Mouse (Mus musculus) MEL (cell line): Measurements from ENCODE around the gene Cpm. TPM values are rescaled to one million over a fixed set of nuclear protein-coding genes. Genes with fewer than 3 reads are reported as not detected.

ENCODE experiments used
- DNase-seq: peaks from one replicate; pipeline ENCODE4 v3.0.0; 2011; ENCODE audit warnings: low read depth, low spot score
- H3K27ac ChIP-seq: 2 replicates; pipeline ENCODE4 v1.5.1; 2012; ENCODE audit warnings: low read depth, mild to moderate bottlenecking, control low read depth, low read length, moderate library complexity; ENCODE audit not compliant: control insufficient read depth
- H3K27me3 ChIP-seq, 2 experiments: fragments of 150-350 bp in 1 of 2; sonication (generic) in 1 of 2; 2 replicates each; pipeline ENCODE4 v1.6.1; 2012; ENCODE audit warnings: low read length in 2 of 2, mild to moderate bottlenecking in 2 of 2, improper control_type of control experiment in 1 of 2, moderate library complexity in 1 of 2; ENCODE audit not compliant: insufficient read depth in 2 of 2, control insufficient read depth in 1 of 2
- H3K36me3 ChIP-seq, 2 experiments: 2 replicates each; pipeline ENCODE4 v1.6.1; 2012 to 2014; ENCODE audit warnings: low read length in 2 of 2, improper control_type of control experiment in 1 of 2, inconsistent platforms in 1 of 2, mild to moderate bottlenecking in 1 of 2; ENCODE audit not compliant: insufficient read depth in 2 of 2, control insufficient read depth in 1 of 2
- H3K4me1 ChIP-seq, 2 experiments: fragments of 150-350 bp in 1 of 2; sonication (generic) in 1 of 2; 2 replicates each; pipeline ENCODE4 v1.6.1; 2012; ENCODE audit warnings: low read length in 2 of 2, improper control_type of control experiment in 1 of 2, mild to moderate bottlenecking in 1 of 2; ENCODE audit not compliant: insufficient read depth in 2 of 2, control insufficient read depth in 1 of 2
- H3K4me3 ChIP-seq, 2 experiments: fragments of 150-350 bp in 1 of 2; sonication (generic) in 1 of 2; 2 replicates each; pipeline ENCODE4 v1.5.1; 2012; ENCODE audit warnings: low read depth in 2 of 2, low read length in 2 of 2, mild to moderate bottlenecking in 2 of 2, moderate library complexity in 2 of 2, control low read depth in 1 of 2, improper control_type of control experiment in 1 of 2; ENCODE audit not compliant: control insufficient read depth in 1 of 2, insufficient read depth in 1 of 2
- H3K79me2 ChIP-seq: 2 replicates; pipeline ENCODE4 v1.6.1; 2012; ENCODE audit warnings: mild to moderate bottlenecking, low read length, moderate library complexity; ENCODE audit not compliant: control insufficient read depth, poor library complexity, insufficient read depth
- H3K9ac ChIP-seq: 2 replicates; pipeline ENCODE4 v1.6.1; 2012; ENCODE audit warnings: low read depth, mild to moderate bottlenecking, control low read depth, low read length, moderate library complexity; ENCODE audit not compliant: control insufficient read depth, poor library complexity, severe bottlenecking
- H3K9me3 ChIP-seq: fragments of 150-350 bp; sonication (generic); replicated peaks from 2 replicates; pipeline ENCODE4 v1.6.1; 2012; ENCODE audit warnings: mild to moderate bottlenecking, low read length, improper control_type of control experiment, moderate library complexity; ENCODE audit not compliant: insufficient read depth
- BHLHE40 ChIP-seq: IDR thresholded peaks from 2 replicates; pipeline ENCODE4 v1.6.1; 2012; ENCODE audit warnings: low read depth, mild to moderate bottlenecking, inconsistent platforms, low read length, improper control_type of control experiment, borderline replicate concordance
- CHD1 ChIP-seq: IDR thresholded peaks from 2 replicates; pipeline ENCODE4 v1.6.1; 2012; ENCODE audit warnings: low read depth, mild to moderate bottlenecking, inconsistent platforms, low read length, improper control_type of control experiment
- CTCF ChIP-seq, 3 experiments: IDR thresholded peaks in 2 of 3; conservative IDR thresholded peaks in 1 of 3; 2 replicates each; pipeline ENCODE4 v1.5.1; 2011 to 2012; ENCODE audit warnings: low read length in 3 of 3, low read depth in 2 of 3, mild to moderate bottlenecking in 2 of 3, improper control_type of control experiment in 1 of 3, inconsistent platforms in 1 of 3, mixed read lengths in 1 of 3, moderate library complexity in 1 of 3; ENCODE audit not compliant: control insufficient read depth in 1 of 3, insufficient read depth in 1 of 3, poor library complexity in 1 of 3, severe bottlenecking in 1 of 3
- E2F4 ChIP-seq: IDR thresholded peaks from 2 replicates; pipeline ENCODE4 v1.6.1; 2011; ENCODE audit warnings: low read depth, low read length, improper control_type of control experiment, borderline replicate concordance
- ELF1 ChIP-seq: IDR thresholded peaks from 2 replicates; pipeline ENCODE4 v1.6.1; 2014; ENCODE audit warnings: low read depth, mild to moderate bottlenecking, inconsistent platforms, low read length, improper control_type of control experiment, moderate library complexity
- ETS1 ChIP-seq: IDR thresholded peaks from 2 replicates; pipeline ENCODE4 v1.6.1; 2012; ENCODE audit warnings: low read depth, mild to moderate bottlenecking, inconsistent platforms, low read length, improper control_type of control experiment, moderate library complexity
- GABPA ChIP-seq: IDR thresholded peaks from 2 replicates; pipeline ENCODE4 v1.6.1; 2012; ENCODE audit warnings: low read depth, mild to moderate bottlenecking, inconsistent platforms, low read length, improper control_type of control experiment, moderate library complexity
- GATA1 ChIP-seq: IDR thresholded peaks from 2 replicates; pipeline ENCODE4 v1.6.1; 2011; ENCODE audit warnings: low read depth, low read length, improper control_type of control experiment
- HCFC1 ChIP-seq: IDR thresholded peaks from 2 replicates; pipeline ENCODE4 v1.6.1; 2012; ENCODE audit warnings: low read depth, mild to moderate bottlenecking, inconsistent platforms, low read length, improper control_type of control experiment, moderate library complexity
- KAT2A ChIP-seq: conservative IDR thresholded peaks from 2 replicates; pipeline ENCODE4 v1.6.1; 2012; ENCODE audit warnings: low read depth, low read length, improper control_type of control experiment, inconsistent platforms
- MAFK ChIP-seq: IDR thresholded peaks from 2 replicates; pipeline ENCODE4 v1.6.1; 2011; ENCODE audit warnings: low read depth, mild to moderate bottlenecking, low read length, improper control_type of control experiment, borderline replicate concordance
- MAZ ChIP-seq: IDR thresholded peaks from 2 replicates; pipeline ENCODE4 v1.6.1; 2012; ENCODE audit warnings: low read depth, mild to moderate bottlenecking, inconsistent platforms, low read length, improper control_type of control experiment
- POLR2A ChIP-seq, 2 experiments: IDR thresholded peaks; 2 replicates each; pipeline ENCODE4 v1.6.1; 2011 to 2012; ENCODE audit warnings: low read length in 2 of 2, mild to moderate bottlenecking in 2 of 2, control low read depth in 1 of 2, improper control_type of control experiment in 1 of 2, low read depth in 1 of 2, moderate library complexity in 1 of 2; ENCODE audit not compliant: control insufficient read depth in 1 of 2, insufficient read depth in 1 of 2, poor library complexity in 1 of 2
- POLR2AphosphoS2 ChIP-seq: IDR thresholded peaks from 2 replicates; pipeline ENCODE4 v1.6.1; 2011; ENCODE audit warnings: low read length, improper control_type of control experiment
- RAD21 ChIP-seq: IDR thresholded peaks from 2 replicates; pipeline ENCODE4 v1.6.1; 2011; ENCODE audit warnings: mild to moderate bottlenecking, low read depth, low read length, improper control_type of control experiment
- SIN3A ChIP-seq: IDR thresholded peaks from 2 replicates; pipeline ENCODE4 v1.6.1; 2012; ENCODE audit warnings: low read length, improper control_type of control experiment, inconsistent platforms
- SMC3 ChIP-seq: IDR thresholded peaks from 2 replicates; pipeline ENCODE4 v1.6.1; 2011; ENCODE audit warnings: low read depth, low read length, improper control_type of control experiment
- TBP ChIP-seq: IDR thresholded peaks from 2 replicates; pipeline ENCODE4 v1.8.0; 2011; ENCODE audit warnings: low read depth, low read length, improper control_type of control experiment
- UBTF ChIP-seq: IDR thresholded peaks from 2 replicates; pipeline ENCODE4 v1.6.1; 2012; ENCODE audit warnings: low read depth, mild to moderate bottlenecking, inconsistent platforms, low read length, improper control_type of control experiment, moderate library complexity, borderline replicate concordance; ENCODE audit not compliant: insufficient read depth
- USF2 ChIP-seq, 2 experiments: IDR thresholded peaks; 2 replicates each; pipeline ENCODE4 v1.6.1; 2011 to 2012; ENCODE audit warnings: improper control_type of control experiment in 2 of 2, low read length in 2 of 2, borderline replicate concordance in 1 of 2, inconsistent platforms in 1 of 2, low read depth in 1 of 2, mild to moderate bottlenecking in 1 of 2; ENCODE audit not compliant: insufficient read depth in 1 of 2
- ZKSCAN1 ChIP-seq: IDR thresholded peaks from 2 replicates; pipeline ENCODE4 v1.6.1; 2012; ENCODE audit warnings: low read depth, mild to moderate bottlenecking, inconsistent platforms, low read length, improper control_type of control experiment, moderate library complexity
- ZNF384 ChIP-seq: IDR thresholded peaks from 2 replicates; pipeline ENCODE4 v1.6.1; 2012; ENCODE audit warnings: low read depth, mild to moderate bottlenecking, inconsistent platforms, low read length, improper control_type of control experiment
- polyA plus RNA-seq, 2 experiments: library from polyadenylated mRNA; stranded (reverse) in 1 of 2; unstranded in 1 of 2; fragments of >175 nt in 1 of 2; fragments of >200 nt in 1 of 2; gene quantifications; 2 replicates each; pipeline versions ENCODE4 v1.2.1 to v1.2.4; 2012; ENCODE audit warnings: low replicate concordance in 2 of 2, low read depth in 1 of 2; ENCODE audit not compliant: insufficient read length in 2 of 2, insufficient read depth in 1 of 2, missing spikeins in 1 of 2
- total RNA-seq: library from RNA; depleted of rRNA; stranded (reverse); fragments of 300-350 nt; gene quantifications from 2 replicates; pipeline ENCODE4 v1.2.3, GENCODE M21; 2012

Gene Cpm
- total and polyA plus RNA-seq, 3 experiments = 0.04 to 0.40 TPM; not detected in 1

DNA sequence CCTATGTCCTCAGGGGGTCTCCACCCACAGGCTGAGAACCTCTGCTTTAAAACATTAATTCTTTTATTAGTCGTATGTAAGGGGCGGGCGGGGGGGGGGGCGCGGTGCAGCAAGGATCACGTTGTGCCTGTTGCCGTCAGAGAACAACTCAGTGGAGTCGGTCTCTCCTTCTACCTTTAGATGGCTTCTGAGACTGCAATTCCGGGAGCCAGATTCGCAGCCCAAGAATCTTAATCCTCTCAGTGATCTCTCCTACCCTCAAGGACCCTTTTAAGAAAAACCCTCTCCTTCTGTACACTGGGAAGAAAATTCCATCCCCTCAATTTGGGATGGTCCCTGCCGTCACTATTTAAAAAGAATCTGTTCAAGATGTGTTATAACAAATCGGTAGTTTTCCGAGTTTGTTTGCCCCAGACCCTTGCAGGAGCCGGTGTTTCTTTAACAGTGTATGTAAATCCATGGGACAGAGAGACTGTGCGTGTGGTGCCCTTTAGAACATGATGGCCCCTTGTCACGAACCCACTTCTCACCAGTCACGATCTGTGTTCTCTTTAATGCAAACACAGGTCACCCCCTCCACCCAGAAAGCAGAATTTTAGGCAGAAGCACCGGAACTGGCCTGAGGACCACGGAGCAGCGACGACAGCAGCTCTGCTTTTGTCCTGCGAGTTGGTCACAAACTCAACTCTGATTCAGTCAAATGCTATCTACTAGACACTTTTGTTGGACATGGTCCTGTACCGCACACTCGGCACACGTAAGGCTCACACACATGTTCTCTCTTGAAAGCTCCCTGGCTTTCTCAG lies 734 bp upstream of the Cpm start:
- no peak for TF ChIP-seq ELF1
- no peak for TF ChIP-seq GABPA
- TF ChIP-seq BHLHE40 = no peak
- no peak for TF ChIP-seq POLR2AphosphoS2
- no peak for TF ChIP-seq E2F4
- TF ChIP-seq KAT2A = no peak
- Histone ChIP-seq H3K27ac (no peak overlapping the region), H3K9me3 (no peaks in the 10 kb centered on the region), H3K9ac (no peak overlapping the region), H3K27me3 (no peaks in the 10 kb centered on the region), H3K4me3 (no peak overlapping the region), H3K36me3 (no peaks in the 10 kb centered on the region), H3K79me2 (no peaks in the 10 kb centered on the region), H3K4me1 (no peaks in the 10 kb centered on the region)
- DNase-seq = no peak

DNA sequence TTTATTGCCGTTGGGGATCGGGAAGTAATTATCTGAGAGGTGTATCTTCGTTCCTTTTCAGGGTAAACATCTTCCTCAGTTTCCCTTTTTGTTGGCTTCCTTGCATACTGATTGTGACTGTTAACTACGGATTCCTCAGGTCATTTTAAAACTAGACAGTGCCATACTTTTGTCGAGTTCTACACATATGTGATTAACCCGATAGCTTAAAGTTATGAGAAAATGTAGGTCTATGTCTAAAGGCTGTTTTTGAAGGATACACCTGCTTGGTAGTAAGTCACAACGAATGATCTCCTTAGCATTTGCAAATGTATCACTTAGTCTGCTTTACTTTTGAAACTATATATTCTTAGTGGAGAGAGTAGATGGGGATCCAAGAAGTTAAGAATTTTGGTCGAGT lies 876 bp downstream of the Cpm start:
- Histone ChIP-seq H3K4me1 (no peaks in the 10 kb centered on the region), H3K27me3 (no peaks in the 10 kb centered on the region), H3K27ac (no peak overlapping the region), H3K4me3 (no peak overlapping the region), H3K36me3 (no peaks in the 10 kb centered on the region), H3K79me2 (no peaks in the 10 kb centered on the region), H3K9me3 (no peaks in the 10 kb centered on the region), H3K9ac (no peak overlapping the region)
- no peak for DNase-seq
- no peak for TF ChIP-seq RAD21
- TF ChIP-seq SIN3A = no peak
- TF ChIP-seq MAFK = no peak
- TF ChIP-seq USF2 (IDR thresholded peaks at IDR 0.05; ENCODE audit: borderline replicate concordance in 1 of 2, insufficient read depth in 1 of 2, low read depth in 1 of 2, low read length in 2 of 2) = no peak
- no peak for TF ChIP-seq SMC3
- TF ChIP-seq ZKSCAN1 = no peak
- TF ChIP-seq UBTF = no peak
- no peak for TF ChIP-seq BHLHE40
- TF ChIP-seq CTCF (IDR thresholded peaks at IDR 0.05 in 2 of 3, conservative IDR thresholded peaks at IDR 0.05 in 1 of 3; ENCODE audit: control insufficient read depth in 1 of 3, insufficient read depth in 1 of 3, low read depth in 2 of 3, low read length in 3 of 3, poor library complexity in 1 of 3, severe bottlenecking in 1 of 3) = no peak
- TF ChIP-seq ELF1 = no peak
- TF ChIP-seq GATA1 = no peak
- TF ChIP-seq ZNF384 = no peak
- TF ChIP-seq CHD1 = no peak
- TF ChIP-seq TBP = no peak
- TF ChIP-seq ETS1 = no peak
- no peak for TF ChIP-seq POLR2AphosphoS2
- no peak for TF ChIP-seq MAZ
- TF ChIP-seq POLR2A (IDR thresholded peaks at IDR 0.05; ENCODE audit: control insufficient read depth in 1 of 2, insufficient read depth in 1 of 2, low read depth in 1 of 2, low read length in 2 of 2, poor library complexity in 1 of 2) = no peak
- TF ChIP-seq HCFC1 = no peak
